Mouse (Mus musculus): ENCODE measurements around the gene Ubac2.

The Ubac2 gene

DNA sequence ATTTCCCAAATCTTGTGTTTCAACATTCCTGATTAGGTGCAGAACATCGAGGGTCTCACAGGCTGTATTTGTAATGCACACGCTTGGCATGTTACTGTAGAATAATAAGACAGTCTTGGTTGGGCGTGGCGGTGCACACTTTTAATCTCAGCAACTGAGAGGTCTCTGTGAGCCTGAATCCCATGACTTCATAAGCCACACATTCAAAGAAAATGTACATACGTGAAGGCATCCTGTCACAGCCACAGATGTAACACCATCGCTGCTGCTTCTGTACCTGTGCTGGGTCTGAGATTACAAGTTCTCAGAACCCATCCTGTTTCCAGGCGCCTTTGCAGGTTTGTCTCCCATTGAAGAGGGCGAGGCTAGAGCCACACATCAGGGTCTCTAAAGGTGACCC lies 133.3 kb downstream of the Ubac2 start:
- DNase-seq = no peak

DNA sequence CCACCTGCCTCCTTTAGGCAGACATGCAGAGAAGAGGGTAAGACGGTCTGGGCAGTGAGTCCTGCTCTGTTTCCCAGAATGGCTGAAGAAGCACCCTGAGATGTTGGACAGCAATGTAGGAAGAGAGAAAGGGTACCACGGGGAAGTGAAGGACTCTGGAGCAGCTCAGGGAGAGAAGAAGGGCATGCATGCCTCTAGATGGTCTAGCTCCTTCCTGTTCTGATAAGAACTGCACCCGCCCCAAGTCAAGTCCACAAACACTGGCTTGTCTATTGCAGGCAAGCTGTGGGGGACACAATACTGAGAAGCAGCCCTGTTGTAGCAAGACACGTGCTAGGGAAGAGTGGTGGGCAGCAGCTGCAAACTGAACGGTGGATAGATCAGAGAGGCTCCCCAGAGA lies 133.8 kb downstream of the Ubac2 start:
- no peak for DNase-seq

DNA sequence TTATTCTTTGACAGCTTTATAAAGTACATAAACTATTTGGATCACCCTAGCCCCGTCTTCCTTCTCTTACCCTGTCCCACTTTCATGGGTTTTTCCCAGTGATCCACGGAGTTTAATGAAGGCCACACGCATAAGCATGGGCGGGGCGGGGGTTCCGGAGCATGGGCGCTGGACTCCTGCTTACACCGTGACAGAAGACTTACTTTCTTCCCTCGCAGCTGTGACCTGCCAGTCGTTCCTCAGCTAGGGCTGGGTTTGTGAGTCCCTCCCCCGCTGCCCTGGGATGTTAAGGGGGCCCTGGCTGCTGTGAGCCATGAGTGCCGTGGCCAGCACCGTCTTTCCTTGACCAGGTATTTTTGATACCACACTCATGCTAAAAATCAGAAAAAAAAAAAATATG lies 134.4 kb downstream of the Ubac2 start:
- DNase-seq = no peak

DNA sequence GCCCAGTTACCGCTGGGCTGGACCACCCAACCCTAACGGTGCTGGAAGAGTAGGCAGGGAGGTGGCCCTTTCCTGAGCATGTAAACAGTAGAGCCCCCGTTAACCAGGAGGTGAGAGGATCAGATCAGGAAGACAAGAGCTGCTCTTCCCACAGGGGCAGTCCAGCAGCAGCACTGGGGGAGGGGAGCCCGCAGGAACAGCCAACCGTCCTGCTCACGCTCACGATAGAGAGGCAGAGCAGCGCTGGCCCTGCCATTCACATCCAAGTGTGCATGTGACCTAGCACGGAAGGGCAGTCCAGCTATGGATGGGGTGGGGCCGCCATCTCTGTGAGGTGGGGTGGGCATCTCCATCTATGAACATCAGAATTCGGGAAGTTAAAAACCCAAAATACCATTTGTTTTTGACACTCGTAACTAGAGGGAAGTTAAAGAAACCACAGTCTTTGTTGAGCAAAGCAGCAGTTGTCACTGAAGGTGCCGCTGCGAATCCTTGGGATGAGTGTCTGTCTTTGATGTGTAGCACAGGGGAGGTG lies 135.1 kb downstream of the Ubac2 start:
- DNase-seq = peak; percentile 31 to 51

- DNase-seq = no peak
Observed at GRCm38 (mm10) chr14:122017958-122018357, 139.5 kb downstream of the Ubac2 start.

DNA sequence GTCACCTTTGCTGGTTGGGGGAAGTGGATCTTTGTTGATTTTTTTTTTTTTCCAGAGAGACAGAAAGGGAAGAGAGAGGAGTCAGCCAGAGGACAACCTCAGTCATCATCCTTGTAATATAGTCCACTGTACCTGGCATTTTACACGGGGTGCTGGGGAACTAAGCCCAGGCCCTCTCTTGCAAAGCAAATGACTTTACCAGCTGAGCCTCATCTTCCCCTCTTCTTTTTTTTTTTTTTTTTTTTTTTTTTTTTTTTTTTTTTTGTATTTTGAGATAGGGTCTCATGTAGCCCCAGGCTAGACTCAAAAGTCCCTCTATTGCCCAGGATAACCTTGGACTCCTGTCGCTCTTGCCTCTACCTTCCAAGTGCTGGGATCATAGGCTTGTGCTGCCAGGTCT lies 141.0 kb downstream of the Ubac2 start:
- DNase-seq = no peak

- no peak for DNase-seq
Observed at GRCm38 (mm10) chr14:122020567-122020966, 142.1 kb downstream of the Ubac2 start.

DNA sequence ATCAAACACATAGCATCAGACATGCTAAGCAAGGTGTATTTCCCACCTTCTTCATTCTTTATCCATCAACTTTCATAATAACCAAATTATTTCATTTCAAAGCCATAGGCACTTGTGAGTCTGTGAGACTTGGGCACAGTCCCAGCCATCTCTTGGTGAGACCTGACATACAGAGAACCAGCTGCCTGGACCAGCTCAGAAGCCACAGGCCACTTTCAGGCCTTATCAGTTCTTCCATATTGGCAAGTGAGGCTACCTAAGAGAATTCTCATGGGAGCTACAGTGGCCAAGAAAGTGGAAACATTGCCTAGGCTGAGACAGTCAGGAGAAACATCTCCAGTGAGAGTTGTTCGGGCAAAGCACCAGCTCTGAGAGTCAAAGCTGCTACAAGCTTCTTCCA lies 144.6 kb downstream of the Ubac2 start:
- DNase-seq = no peak

DNA sequence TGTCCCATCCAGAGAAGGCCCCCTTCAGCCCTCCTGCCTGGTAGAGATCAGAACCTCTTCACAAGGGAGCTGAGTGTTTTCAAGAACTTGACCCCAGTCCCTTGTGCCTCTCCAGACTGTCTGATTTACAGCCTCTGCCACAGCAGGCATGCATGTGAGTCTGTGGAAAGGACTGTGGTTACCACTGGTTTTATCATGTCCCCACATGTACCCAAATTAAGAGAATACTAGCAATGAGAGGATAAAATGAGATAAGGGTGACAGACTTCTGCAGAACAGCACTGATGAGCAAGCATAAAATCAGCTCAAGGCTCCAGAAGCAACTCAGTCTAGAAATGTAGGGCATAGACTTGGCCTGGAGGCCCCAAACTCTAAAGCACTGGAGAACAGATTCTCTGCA lies 145.5 kb downstream of the Ubac2 start:
- DNase-seq = no peak

GRCm38 (mm10) chr14:122028926-122029745 lies 150.7 kb downstream of the Ubac2 start:
- DNase-seq = peak; percentile 33 to 39

DNA sequence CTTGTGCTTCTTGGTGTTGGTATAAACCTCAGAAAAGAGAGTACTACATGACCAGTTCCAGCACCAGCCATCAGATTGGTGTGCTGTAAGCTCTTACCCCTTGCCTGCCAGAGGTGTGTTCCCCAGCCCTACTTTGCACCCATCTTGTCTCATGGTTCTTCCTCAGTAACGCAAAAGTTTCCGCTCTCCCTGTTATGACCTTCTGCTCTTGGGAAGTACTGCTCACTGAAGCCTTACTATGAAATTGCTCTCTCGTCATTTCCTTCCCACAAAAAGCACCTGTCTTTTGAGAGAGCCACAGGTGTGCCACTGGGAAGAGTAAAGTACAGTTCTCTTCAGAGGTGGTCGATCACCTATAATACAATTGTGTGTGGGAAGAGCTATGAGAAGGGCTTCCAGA lies 151.4 kb downstream of the Ubac2 start:
- DNase-seq = no peak

GRCm38 (mm10) chr14:122032045-122032444 lies 153.6 kb downstream of the Ubac2 start:
- DNase-seq = no peak

DNA sequence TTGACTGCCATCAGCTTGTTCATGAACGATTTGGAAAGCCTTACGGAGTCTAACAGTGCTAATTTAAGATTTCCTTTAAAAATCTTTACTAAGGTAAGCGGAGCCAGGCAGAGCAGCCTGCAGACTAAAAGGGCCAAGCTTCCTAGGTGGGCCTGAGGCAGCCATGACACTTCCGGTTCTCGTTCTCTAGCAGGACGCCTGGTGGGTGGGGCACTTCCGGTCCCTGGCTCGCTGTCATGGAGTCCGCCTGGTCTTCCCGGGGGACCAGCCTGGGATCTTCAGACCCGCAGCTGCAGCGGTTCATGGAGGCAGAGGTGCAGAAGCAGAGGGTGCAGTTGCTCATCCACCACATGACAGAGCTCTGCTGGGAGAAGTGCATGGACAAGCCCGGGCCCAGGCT lies 156.0 kb downstream of the Ubac2 start, which contains the start of gene Timm8a2:
Gene Timm8a2 (plus strand): TSS at position 224 of the 400 bp plus-strand sequence.
- no peak for DNase-seq

GRCm38 (mm10) chr14:122035181-122035580 lies 156.8 kb downstream of the Ubac2 start:
- DNase-seq = no peak

DNA sequence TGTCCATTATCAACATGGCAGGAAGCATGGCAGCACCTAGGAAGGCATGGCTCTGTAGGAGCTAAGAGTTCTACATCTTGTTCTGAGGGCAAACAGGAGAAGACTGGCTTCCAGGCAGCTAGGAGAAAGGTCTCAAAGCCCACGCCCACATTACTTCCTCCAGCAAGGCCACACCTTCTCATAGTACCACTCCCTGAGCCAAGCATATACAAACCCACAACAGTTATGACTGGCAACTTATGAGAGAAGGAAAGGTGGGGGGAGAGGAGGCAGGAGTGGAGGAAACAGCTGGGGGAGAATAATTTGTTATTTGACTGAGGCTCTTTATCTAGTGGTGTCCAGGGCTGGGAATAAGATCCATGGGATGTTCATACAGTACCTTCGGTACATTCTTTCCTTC lies 157.4 kb downstream of the Ubac2 start:
- no peak for DNase-seq

DNA sequence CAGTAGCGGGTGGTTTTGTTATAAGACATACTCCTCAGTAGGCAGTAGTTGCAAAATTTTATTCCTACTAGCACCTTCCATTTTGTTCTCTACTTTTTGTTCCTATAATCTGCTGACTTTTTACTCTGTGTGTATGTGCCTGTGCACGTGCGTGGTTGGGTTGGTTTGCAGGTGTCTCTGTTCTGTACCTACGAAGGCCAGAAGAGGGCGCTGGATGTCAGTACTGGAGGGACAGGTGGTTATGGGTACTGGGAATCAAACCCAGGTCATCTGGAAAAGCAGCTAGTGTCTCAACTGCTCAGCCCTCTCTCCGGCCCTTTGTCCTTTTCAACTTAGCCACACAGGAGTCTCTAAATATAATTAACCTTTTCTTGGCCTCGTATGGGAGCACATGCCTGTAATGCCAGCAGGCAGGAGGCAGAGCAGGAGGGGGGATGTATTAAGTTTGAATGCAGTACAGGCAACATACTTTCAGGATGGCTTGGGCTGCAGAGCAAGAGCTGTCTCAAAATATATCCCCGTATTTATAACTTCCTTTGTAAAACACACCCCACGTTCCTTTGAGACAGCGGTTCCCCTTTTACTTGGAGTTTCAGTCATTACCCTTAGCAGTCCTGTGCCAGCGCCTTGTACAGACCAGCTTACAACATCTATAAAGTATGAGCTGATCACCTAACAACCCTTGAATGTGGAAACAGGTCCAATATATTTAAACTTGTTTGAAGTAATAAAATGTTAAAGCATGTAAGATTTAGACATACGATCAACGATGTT lies 160.6 kb downstream of the Ubac2 start:
- DNase-seq = no peak

- no peak for DNase-seq
Observed at GRCm38 (mm10) chr14:122041413-122041825, 163.0 kb downstream of the Ubac2 start.

GRCm38 (mm10) chr14:122042142-122042694 lies 163.8 kb downstream of the Ubac2 start:
- DNase-seq = no peak

DNA sequence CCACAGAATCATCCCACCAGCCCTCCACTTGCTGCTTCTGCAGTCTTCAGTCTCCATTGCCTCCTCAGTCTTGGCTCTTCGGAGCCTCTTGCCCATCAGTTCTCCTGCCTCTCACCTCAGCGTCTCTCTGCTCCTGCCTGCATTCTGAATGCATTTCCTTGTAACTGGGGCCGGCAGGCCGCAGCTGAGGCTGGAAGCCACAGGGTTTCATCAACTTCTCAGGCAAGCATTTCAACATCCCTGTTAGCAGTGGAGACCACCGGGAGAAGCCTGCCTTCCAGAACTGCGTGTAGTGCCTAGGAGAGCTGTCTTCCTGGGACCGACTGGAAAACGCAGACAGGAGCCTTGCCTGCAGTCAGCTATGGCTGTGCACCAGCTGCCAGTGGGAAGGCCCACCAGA lies 169.4 kb downstream of the Ubac2 start:
- DNase-seq = no peak

- no peak for DNase-seq
Observed at GRCm38 (mm10) chr14:122048816-122049215, 170.4 kb downstream of the Ubac2 start.

DNA sequence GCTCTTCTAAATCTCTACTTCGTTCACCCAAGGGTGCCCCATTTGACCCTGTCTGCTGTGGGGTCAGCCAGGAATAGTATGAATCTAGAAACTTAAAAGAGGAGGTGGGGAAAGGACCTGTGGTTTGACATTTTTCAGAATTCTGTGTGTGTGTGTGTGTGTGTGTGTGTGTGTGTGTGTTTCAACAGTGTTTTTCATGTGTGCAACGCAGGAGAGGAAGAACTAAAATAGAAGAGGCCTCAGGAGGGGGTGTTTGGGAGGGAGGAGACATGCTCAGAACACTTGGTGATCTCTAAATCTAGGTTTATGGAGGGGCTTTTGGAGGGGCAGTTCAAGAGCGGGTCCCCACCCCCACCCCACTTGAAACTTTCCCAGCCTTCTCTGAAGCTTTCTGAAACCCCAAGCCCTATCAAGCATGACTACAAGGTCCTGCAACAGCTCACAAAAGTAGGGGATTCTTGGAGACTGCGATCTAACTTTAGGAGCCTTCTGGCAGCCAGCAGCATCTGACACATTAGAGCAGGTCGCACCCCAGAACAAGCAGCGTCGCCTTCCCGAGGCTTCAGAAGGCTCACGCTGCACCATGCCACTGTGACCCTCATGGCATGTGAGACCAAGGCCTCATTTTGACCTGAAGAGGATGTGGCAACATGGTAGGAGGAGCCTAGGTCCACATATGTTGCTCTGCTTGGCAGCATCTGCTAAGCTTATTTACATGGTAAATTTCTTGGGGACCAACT lies 174.6 kb downstream of the Ubac2 start:
- DNase-seq = no peak

- DNase-seq = no peak
Observed at GRCm38 (mm10) chr14:122056871-122057270, 178.5 kb downstream of the Ubac2 start.

DNA sequence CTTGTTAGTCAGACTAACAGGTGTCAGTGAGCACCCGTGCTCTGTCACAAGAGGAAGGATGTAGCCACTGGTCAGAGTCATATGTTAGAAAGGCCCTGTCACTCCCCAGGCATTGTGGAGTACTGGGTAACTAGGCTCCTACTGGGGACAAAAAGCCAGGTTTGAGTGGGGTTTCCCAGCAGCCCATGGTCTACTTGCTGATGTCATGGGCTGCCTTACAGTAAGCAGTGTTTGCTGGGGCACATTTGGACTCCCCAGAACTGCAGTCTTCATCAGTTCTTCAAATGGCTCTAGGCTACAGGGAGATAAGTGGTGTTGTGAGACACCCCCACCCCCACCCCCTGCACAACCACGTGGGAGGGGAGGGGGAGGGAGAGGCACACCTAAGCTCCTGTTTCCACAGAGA lies 179.5 kb downstream of the Ubac2 start:
- no peak for DNase-seq

Measured in lung, adult 18-20 months (tissue).